Mouse (Mus musculus): ENCODE results near the gene Prkar1a.

Gene Prkar1a

GRCm38 (mm10) chr11:109649206-109649605, at the start of gene Prkar1a:
TSS of gene Prkar1a (plus strand) at chr11:109649405.
- no peak for DNase-seq (ENCODE audit: low spot score)

- DNase-seq (ENCODE audit: low spot score): no peak
Measured at GRCm38 (mm10) chr11:109607600-109607999, 41.6 kb upstream of the Prkar1a start.

GRCm38 (mm10) chr11:109608976-109609625, 40.1 kb upstream of the Prkar1a start:
- DNase-seq (ENCODE audit: low spot score): peak; percentile 66

- no peak for DNase-seq (ENCODE audit: low spot score)
Measured at GRCm38 (mm10) chr11:109610046-109610794, 39.0 kb upstream of the Prkar1a start.

- DNase-seq (ENCODE audit: low spot score): peak; percentile 61
Measured at GRCm38 (mm10) chr11:109610795-109611302, 38.4 kb upstream of the Prkar1a start.

GRCm38 (mm10) chr11:109611303-109612149, 37.7 kb upstream of the Prkar1a start, which contains the start of gene Wipi1:
TSS of gene Wipi1 (minus strand) at chr11:109611967.
- DNase-seq (ENCODE audit: low spot score): peak; percentile 99

- no peak for DNase-seq (ENCODE audit: low spot score)
Measured at GRCm38 (mm10) chr11:109612871-109613529, 36.2 kb upstream of the Prkar1a start.

GRCm38 (mm10) chr11:109615286-109615685, 33.9 kb upstream of the Prkar1a start:
- DNase-seq (ENCODE audit: low spot score): no peak

GRCm38 (mm10) chr11:109616352-109616751, 32.9 kb upstream of the Prkar1a start:
- DNase-seq (ENCODE audit: low spot score): no peak

- no peak for DNase-seq (ENCODE audit: low spot score)
Measured at GRCm38 (mm10) chr11:109616766-109617165, 32.4 kb upstream of the Prkar1a start.

- DNase-seq (ENCODE audit: low spot score): peak; percentile 72
Measured at GRCm38 (mm10) chr11:109619055-109619454, 30.1 kb upstream of the Prkar1a start.

- DNase-seq (ENCODE audit: low spot score): no peak
Measured at GRCm38 (mm10) chr11:109620356-109620755, 28.8 kb upstream of the Prkar1a start.

- DNase-seq (ENCODE audit: low spot score): peak; percentile 74
Measured at GRCm38 (mm10) chr11:109621183-109621582, 28.0 kb upstream of the Prkar1a start.

GRCm38 (mm10) chr11:109622518-109623037, 26.6 kb upstream of the Prkar1a start:
- DNase-seq (ENCODE audit: low spot score): no peak

- DNase-seq (ENCODE audit: low spot score): no peak
Measured at GRCm38 (mm10) chr11:109623238-109623637, 26.0 kb upstream of the Prkar1a start.

- no peak for DNase-seq (ENCODE audit: low spot score)
Measured at GRCm38 (mm10) chr11:109627648-109628047, 21.6 kb upstream of the Prkar1a start.

- no peak for DNase-seq (ENCODE audit: low spot score)
Measured at GRCm38 (mm10) chr11:109628099-109628498, 21.1 kb upstream of the Prkar1a start.

- DNase-seq (ENCODE audit: low spot score): no peak
Measured at GRCm38 (mm10) chr11:109629021-109629521, 20.1 kb upstream of the Prkar1a start.

- DNase-seq (ENCODE audit: low spot score): no peak
Measured at GRCm38 (mm10) chr11:109634928-109635327, 14.3 kb upstream of the Prkar1a start.

GRCm38 (mm10) chr11:109635871-109636395, 13.3 kb upstream of the Prkar1a start:
- no peak for DNase-seq (ENCODE audit: low spot score)

All from adipocyte (in vitro differentiated cells).